Mouse (Mus musculus) erythroblast, embryonic 14.5 days (primary cell): ENCODE data around the gene Ccl7. TPM values are rescaled to one million over a fixed set of nuclear protein-coding genes. Genes with fewer than 3 reads are reported as not detected.

Experiments
- H3K27me3 ChIP-seq: 2 replicates; pipeline ENCODE4 v1.6.1; 2012; ENCODE audit warnings: inconsistent platforms; ENCODE audit not compliant: control insufficient read depth
- H3K36me3 ChIP-seq: 2 replicates; pipeline ENCODE4 v1.6.1; 2012; ENCODE audit warnings: mild to moderate bottlenecking, inconsistent platforms; ENCODE audit not compliant: control insufficient read depth
- H3K4me1 ChIP-seq: 2 replicates; pipeline ENCODE4 v1.6.1; 2012; ENCODE audit warnings: inconsistent platforms; ENCODE audit not compliant: control insufficient read depth
- H3K4me3 ChIP-seq: replicated peaks from 2 replicates; pipeline ENCODE3; 2012; ENCODE audit warnings: moderate library complexity, mild to moderate bottlenecking, inconsistent platforms
- H3K9me3 ChIP-seq: 2 replicates; pipeline ENCODE4 v1.6.1; 2012; ENCODE audit warnings: low read length, inconsistent platforms, mixed read lengths; ENCODE audit not compliant: control insufficient read depth
- GATA1 ChIP-seq: IDR thresholded peaks from 2 replicates; pipeline ENCODE4 v1.6.1; 2012; ENCODE audit warnings: low read length, inconsistent platforms, mixed read lengths
- TAL1 ChIP-seq: IDR thresholded peaks from 3 replicates; pipeline ENCODE4 v1.6.1; 2012; ENCODE audit warnings: low read length, inconsistent platforms, mixed read lengths
- polyA plus RNA-seq: library from polyadenylated mRNA; stranded (reverse); fragments of >175 nt; gene quantifications from 2 replicates; pipeline ENCODE4 v1.2.3, GENCODE M21; 2012

Gene Ccl7
- not detected in 2 replicates for polyA plus RNA-seq

DNA sequence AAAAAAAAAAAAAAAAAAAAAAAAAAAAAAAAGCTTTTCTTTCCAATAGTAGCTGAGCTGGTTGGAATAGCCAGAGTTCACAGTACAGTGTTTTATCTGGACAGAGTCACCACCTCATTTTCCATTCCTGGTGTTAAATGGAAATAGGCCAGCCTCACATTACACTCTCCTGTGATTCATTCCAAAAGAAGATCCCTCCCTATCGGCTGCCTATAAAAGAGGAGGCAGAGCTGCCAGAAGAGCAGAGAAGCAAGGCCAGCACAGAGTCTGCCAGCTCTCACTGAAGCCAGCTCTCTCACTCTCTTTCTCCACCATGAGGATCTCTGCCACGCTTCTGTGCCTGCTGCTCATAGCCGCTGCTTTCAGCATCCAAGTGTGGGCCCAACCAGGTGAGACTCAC is at the start of gene Ccl7:
Ccl7 (plus strand) TSS at position 242 of the 400 bp plus-strand sequence.
- Histone ChIP-seq H3K36me3 (no peaks in the 10 kb centered on the region), H3K27me3 (no peaks in the 10 kb centered on the region), H3K4me3 (no peak within 1 kb of the TSS), H3K9me3 (no peaks in the 10 kb centered on the region), H3K4me1 (no peaks in the 10 kb centered on the region)
- no peak for TF ChIP-seq GATA1
- no peak for TF ChIP-seq TAL1

DNA sequence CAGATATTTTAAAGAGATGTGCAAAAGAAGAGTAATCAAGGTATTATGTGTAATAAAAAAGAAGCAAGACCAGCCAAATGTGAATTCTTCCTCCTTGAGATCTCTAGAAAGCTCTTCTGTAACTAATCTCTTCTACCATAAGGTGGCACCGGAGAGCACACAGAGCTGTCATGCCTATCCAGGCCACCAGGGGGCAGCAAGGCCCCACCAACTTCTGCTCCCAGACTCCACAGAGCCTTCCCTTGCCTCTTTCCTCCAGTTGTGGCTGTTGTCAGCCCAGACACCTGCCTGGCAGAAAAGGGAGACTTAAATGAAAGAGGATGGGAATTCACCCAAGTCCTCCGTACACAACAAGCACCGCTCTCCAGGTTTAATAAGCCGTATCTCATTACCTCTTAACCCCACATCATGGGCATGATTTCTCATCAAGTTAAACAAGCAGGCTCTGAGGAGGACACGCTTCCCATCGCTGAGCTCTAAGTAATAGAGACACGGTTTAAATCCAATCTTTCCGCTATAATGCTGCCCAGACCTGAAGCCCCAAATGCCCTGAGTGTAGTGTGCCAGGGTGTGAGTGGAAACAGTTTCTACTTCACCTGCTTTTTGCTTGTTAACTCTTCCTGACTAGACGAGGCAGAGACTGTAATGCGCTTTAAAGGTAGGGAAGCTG is 49.2 kb upstream of the Ccl7 start:
- H3K9me3 ChIP-seq, result 0 out of 2 replicates have a peak, but pooled peaks cover 2% of the 10 kb centered on the region
- no peaks in the 10 kb centered on the region for H3K27me3 ChIP-seq
- H3K4me1 ChIP-seq, result no peaks in the 10 kb centered on the region
- H3K36me3 ChIP-seq, result no peaks in the 10 kb centered on the region
- H3K4me3 ChIP-seq, result no peak overlapping the region
- TF ChIP-seq TAL1, result no peak
- no peak for TF ChIP-seq GATA1

- Histone ChIP-seq H3K9me3 (0 out of 2 replicates have a peak, but pooled peaks cover 2% of the 10 kb centered on the region), H3K4me1 (no peaks in the 10 kb centered on the region), H3K27me3 (no peaks in the 10 kb centered on the region), H3K36me3 (no peaks in the 10 kb centered on the region), H3K4me3 (no peak overlapping the region)
- TF ChIP-seq TAL1 (no peak), GATA1 (no peak)
Measured at GRCm38 (mm10) chr11:81997085-81997484, 48.4 kb upstream of the Ccl7 start.

GRCm38 (mm10) chr11:81998646-81999045 is 46.9 kb upstream of the Ccl7 start:
- H3K9me3 ChIP-seq, result 0 out of 2 replicates have a peak, but pooled peaks cover 2% of the 10 kb centered on the region
- no peaks in the 10 kb centered on the region for H3K4me1 ChIP-seq
- TF ChIP-seq TAL1 (no peak), GATA1 (no peak)
- H3K36me3 ChIP-seq, result no peaks in the 10 kb centered on the region
- H3K4me3 ChIP-seq, result no peak overlapping the region
- H3K27me3 ChIP-seq, result no peaks in the 10 kb centered on the region

DNA sequence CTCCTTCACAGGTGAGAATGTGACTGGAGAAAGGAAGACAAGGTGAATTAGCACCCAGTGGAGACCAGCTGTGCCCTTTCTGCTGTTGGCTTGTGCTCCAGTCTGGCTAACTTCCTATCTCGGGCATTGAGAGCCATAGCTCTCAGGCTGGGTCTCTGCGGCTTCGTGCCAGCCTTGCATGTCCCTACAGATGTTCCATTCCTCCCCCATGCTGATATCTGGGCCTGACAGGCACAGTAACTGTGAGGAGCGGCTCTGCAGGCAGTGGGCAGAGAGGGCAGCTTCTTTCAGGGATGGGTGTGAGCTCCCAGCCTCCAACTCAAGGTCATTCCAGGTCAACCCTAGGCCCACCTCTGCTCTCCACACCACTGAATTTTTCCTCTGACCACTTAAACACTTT is 46.0 kb upstream of the Ccl7 start:
- Histone ChIP-seq H3K36me3 (no peaks in the 10 kb centered on the region), H3K9me3 (no peaks in the 10 kb centered on the region), H3K4me3 (no peak overlapping the region), H3K27me3 (no peaks in the 10 kb centered on the region), H3K4me1 (no peaks in the 10 kb centered on the region)
- no peak for TF ChIP-seq GATA1
- TF ChIP-seq TAL1, result no peak

- Histone ChIP-seq H3K9me3 (no peaks in the 10 kb centered on the region), H3K36me3 (no peaks in the 10 kb centered on the region), H3K4me1 (no peaks in the 10 kb centered on the region), H3K4me3 (no peak overlapping the region), H3K27me3 (no peaks in the 10 kb centered on the region)
- TF ChIP-seq TAL1, result no peak
- TF ChIP-seq GATA1, result no peak
Measured at GRCm38 (mm10) chr11:82000581-82000980, 44.9 kb upstream of the Ccl7 start.

GRCm38 (mm10) chr11:82004810-82005209 is 40.7 kb upstream of the Ccl7 start:
- Histone ChIP-seq H3K4me1 (no peaks in the 10 kb centered on the region), H3K9me3 (no peaks in the 10 kb centered on the region), H3K36me3 (no peaks in the 10 kb centered on the region), H3K4me3 (no peak overlapping the region), H3K27me3 (no peaks in the 10 kb centered on the region)
- TF ChIP-seq TAL1 (no peak), GATA1 (no peak)

- Histone ChIP-seq H3K4me1 (no peaks in the 10 kb centered on the region), H3K27me3 (no peaks in the 10 kb centered on the region), H3K36me3 (no peaks in the 10 kb centered on the region), H3K9me3 (no peaks in the 10 kb centered on the region), H3K4me3 (no peak overlapping the region)
- TF ChIP-seq GATA1, result no peak
- no peak for TF ChIP-seq TAL1
Measured at GRCm38 (mm10) chr11:82006796-82007423, 38.6 kb upstream of the Ccl7 start.

- Histone ChIP-seq H3K4me3 (no peak overlapping the region), H3K9me3 (no peaks in the 10 kb centered on the region), H3K4me1 (no peaks in the 10 kb centered on the region), H3K36me3 (no peaks in the 10 kb centered on the region), H3K27me3 (no peaks in the 10 kb centered on the region)
- no peak for TF ChIP-seq GATA1
- no peak for TF ChIP-seq TAL1
Measured at GRCm38 (mm10) chr11:82010115-82010514, 35.4 kb upstream of the Ccl7 start.
